Mouse (Mus musculus): ENCODE results near the gene Pex11b.
"Not testable (repeated sequence)": the region's sequence is repeated elsewhere in the genome, so short reads cannot be mapped to it uniquely, and the experiment has no call there.

The Pex11b gene

GRCm38 (mm10) chr3:96601251-96601787 lies 33.9 kb upstream of the Pex11b start:
- DNase-seq (ENCODE audit: low read depth, low spot score): peak; percentile 41
- no peaks in the 10 kb centered on the region; the same call in none of the 2 replicates for H3K27me3 ChIP-seq (ENCODE audit: control insufficient read depth, insufficient read depth, low read length, poor library complexity, severe bottlenecking)
- no peaks in the 10 kb centered on the region for H3K36me3 ChIP-seq (ENCODE audit: control insufficient read depth, insufficient read depth, low read length, poor library complexity, severe bottlenecking)

- DNase-seq (ENCODE audit: low read depth, low spot score): no peak
- no peaks in the 10 kb centered on the region; the same call in 1 of the 2 replicates for H3K27me3 ChIP-seq (ENCODE audit: control insufficient read depth, insufficient read depth, low read length, poor library complexity, severe bottlenecking)
- H3K36me3 ChIP-seq (ENCODE audit: control insufficient read depth, insufficient read depth, low read length, poor library complexity, severe bottlenecking): no peaks in the 10 kb centered on the region
These were observed 33.1 kb upstream of the Pex11b start for GRCm38 (mm10) chr3:96601941-96602703.

GRCm38 (mm10) chr3:96602704-96603084 lies 32.5 kb upstream of the Pex11b start:
- H3K36me3 ChIP-seq (ENCODE audit: control insufficient read depth, insufficient read depth, low read length, poor library complexity, severe bottlenecking): no peaks in the 10 kb centered on the region
- no peaks in the 10 kb centered on the region; the same call in 1 of the 2 replicates for H3K27me3 ChIP-seq (ENCODE audit: control insufficient read depth, insufficient read depth, low read length, poor library complexity, severe bottlenecking)
- DNase-seq (ENCODE audit: low read depth, low spot score): no peak

- no peaks in the 10 kb centered on the region; the same call in 1 of the 2 replicates for H3K27me3 ChIP-seq (ENCODE audit: control insufficient read depth, insufficient read depth, low read length, poor library complexity, severe bottlenecking)
- no peak for DNase-seq (ENCODE audit: low read depth, low spot score)
- no peaks in the 10 kb centered on the region for H3K36me3 ChIP-seq (ENCODE audit: control insufficient read depth, insufficient read depth, low read length, poor library complexity, severe bottlenecking)
These were observed 31.9 kb upstream of the Pex11b start for GRCm38 (mm10) chr3:96603311-96603710.

- not testable (repeated sequence) for DNase-seq (ENCODE audit: low read depth, low spot score); H3K27me3 ChIP-seq (ENCODE audit: control insufficient read depth, insufficient read depth, low read length, poor library complexity, severe bottlenecking); H3K36me3 ChIP-seq (ENCODE audit: control insufficient read depth, insufficient read depth, low read length, poor library complexity, severe bottlenecking)
These were observed 29.2 kb upstream of the Pex11b start for GRCm38 (mm10) chr3:96606007-96606406.

GRCm38 (mm10) chr3:96606618-96607017 lies 28.6 kb upstream of the Pex11b start:
- Histone ChIP-seq H3K36me3 (ENCODE audit: control insufficient read depth, insufficient read depth, low read length, poor library complexity, severe bottlenecking) (no peaks in the 10 kb centered on the region), H3K27me3 (ENCODE audit: control insufficient read depth, insufficient read depth, low read length, poor library complexity, severe bottlenecking) (no peaks in the 10 kb centered on the region)
- DNase-seq (ENCODE audit: low read depth, low spot score): no peak

GRCm38 (mm10) chr3:96617941-96618340 lies 17.2 kb upstream of the Pex11b start:
- H3K27me3 ChIP-seq (ENCODE audit: control insufficient read depth, insufficient read depth, low read length, poor library complexity, severe bottlenecking): no peaks in the 10 kb centered on the region
- no peaks in the 10 kb centered on the region for H3K36me3 ChIP-seq (ENCODE audit: control insufficient read depth, insufficient read depth, low read length, poor library complexity, severe bottlenecking)
- DNase-seq (ENCODE audit: low read depth, low spot score): no peak

- H3K27me3 ChIP-seq (ENCODE audit: control insufficient read depth, insufficient read depth, low read length, poor library complexity, severe bottlenecking): no peaks in the 10 kb centered on the region
- no peaks in the 10 kb centered on the region for H3K36me3 ChIP-seq (ENCODE audit: control insufficient read depth, insufficient read depth, low read length, poor library complexity, severe bottlenecking)
- no peak for DNase-seq (ENCODE audit: low read depth, low spot score)
These were observed 12.0 kb upstream of the Pex11b start for GRCm38 (mm10) chr3:96623201-96623600.

- DNase-seq (ENCODE audit: low read depth, low spot score): peak; percentile 97
- H3K27me3 ChIP-seq (ENCODE audit: control insufficient read depth, insufficient read depth, low read length, poor library complexity, severe bottlenecking): no peaks in the 10 kb centered on the region
- peaks cover 1% of the 10 kb centered on the region; the same call in 1 of the 2 replicates for H3K36me3 ChIP-seq (ENCODE audit: control insufficient read depth, insufficient read depth, low read length, poor library complexity, severe bottlenecking)
These were observed 5.2 kb upstream of the Pex11b start, which contains the start of gene Rbm8a for GRCm38 (mm10) chr3:96629729-96630600. Gene Rbm8a (plus strand): TSS chr3:96629933.

- H3K27me3 ChIP-seq (ENCODE audit: control insufficient read depth, insufficient read depth, low read length, poor library complexity, severe bottlenecking): no peaks in the 10 kb centered on the region
- DNase-seq (ENCODE audit: low read depth, low spot score): no peak
- H3K36me3 ChIP-seq (ENCODE audit: control insufficient read depth, insufficient read depth, low read length, poor library complexity, severe bottlenecking): peaks cover 1% of the 10 kb centered on the region; the same call in 1 of the 2 replicates
These were observed 3.1 kb upstream of the Pex11b start for GRCm38 (mm10) chr3:96632058-96632457.

- Histone ChIP-seq H3K27me3 (ENCODE audit: control insufficient read depth, insufficient read depth, low read length, poor library complexity, severe bottlenecking) (no peaks in the 10 kb centered on the region), H3K36me3 (ENCODE audit: control insufficient read depth, insufficient read depth, low read length, poor library complexity, severe bottlenecking) (peaks cover 1% of the 10 kb centered on the region)
- DNase-seq (ENCODE audit: low read depth, low spot score): no peak
These were observed 1.2 kb upstream of the Pex11b start for GRCm38 (mm10) chr3:96634015-96634414.

- DNase-seq (ENCODE audit: low read depth, low spot score): no peak
- Histone ChIP-seq H3K36me3 (ENCODE audit: control insufficient read depth, insufficient read depth, low read length, poor library complexity, severe bottlenecking) (peaks cover 1% of the 10 kb centered on the region), H3K27me3 (ENCODE audit: control insufficient read depth, insufficient read depth, low read length, poor library complexity, severe bottlenecking) (no peaks in the 10 kb centered on the region)
These were observed 730 bp downstream of the Pex11b start for GRCm38 (mm10) chr3:96635906-96636305.

- peaks cover 1% of the 10 kb centered on the region for H3K36me3 ChIP-seq (ENCODE audit: control insufficient read depth, insufficient read depth, low read length, poor library complexity, severe bottlenecking)
- H3K27me3 ChIP-seq (ENCODE audit: control insufficient read depth, insufficient read depth, low read length, poor library complexity, severe bottlenecking): no peaks in the 10 kb centered on the region
- DNase-seq (ENCODE audit: low read depth, low spot score): no peak
These were observed 1.3 kb downstream of the Pex11b start for GRCm38 (mm10) chr3:96636448-96636847.

- Histone ChIP-seq H3K36me3 (ENCODE audit: control insufficient read depth, insufficient read depth, low read length, poor library complexity, severe bottlenecking) (peaks cover 2% of the 10 kb centered on the region), H3K27me3 (ENCODE audit: control insufficient read depth, insufficient read depth, low read length, poor library complexity, severe bottlenecking) (no peaks in the 10 kb centered on the region)
- DNase-seq (ENCODE audit: low read depth, low spot score): peak; percentile 87
These were observed 4.0 kb downstream of the Pex11b start for GRCm38 (mm10) chr3:96639219-96639618.

Measured in splenic B cell, adult 2 months (primary cell).